Mouse (Mus musculus): ENCODE data around the gene Pxylp1.

DNA sequence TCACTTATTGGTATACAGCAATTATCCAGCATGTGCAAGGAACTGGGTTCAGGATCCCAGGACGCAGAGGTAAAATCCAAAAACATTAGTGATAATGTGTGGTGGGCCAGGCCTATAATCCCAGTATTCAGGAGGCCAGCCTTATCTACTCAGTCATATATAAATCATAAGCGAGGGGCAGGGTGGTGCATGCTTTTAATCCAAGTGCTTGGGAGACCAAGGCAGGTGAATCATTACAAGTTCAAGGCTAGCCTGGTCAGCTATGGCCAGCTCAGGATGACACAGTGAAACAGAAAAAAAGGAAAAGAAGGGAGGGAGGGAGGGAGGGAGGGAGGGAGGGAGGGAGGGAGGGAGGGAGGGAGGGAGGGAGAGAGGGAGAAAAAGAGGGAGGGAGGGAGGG is 97.9 kb downstream of the Pxylp1 start:
- TF ChIP-seq POLR2A (IDR thresholded peaks at IDR 0.05; ENCODE audit: insufficient read depth, low read depth, low read length): no peak
- no peak for TF ChIP-seq CTCF (IDR thresholded peaks at IDR 0.05; ENCODE audit: insufficient read depth, low read depth, low read length)

All from olfactory bulb, adult 2 months (tissue).